Mouse (Mus musculus) heart, postnatal 0 days (tissue): ENCODE measurements around the gene D630003M21Rik. TPM values are rescaled to one million over a fixed set of nuclear protein-coding genes. Genes with fewer than 3 reads are reported as not detected.

ENCODE experiments used
- ATAC-seq: fragments of 200-750 bp; cut with Nextera tagmentation; 2 replicates; pipeline ENCODE4 v1.8.0; 2017; ENCODE audit warnings: low read depth, moderate number of reproducible peaks, moderate library complexity; ENCODE audit not compliant: insufficient read depth
- DNase-seq: peaks from one replicate; pipeline ENCODE4 v3.0.0-alpha.2; 2016; ENCODE audit warnings: low spot score
- H3K27ac ChIP-seq: fragments of 300-500 bp; sonication (generic); 2 replicates; pipeline ENCODE4 v1.5.1; 2014; ENCODE audit warnings: low read depth, mild to moderate bottlenecking
- H3K27me3 ChIP-seq: fragments of 300-500 bp; sonication (generic); 2 replicates; pipeline ENCODE4 v1.6.1; 2014; ENCODE audit warnings: low read length, mixed read lengths; ENCODE audit not compliant: control insufficient read depth, insufficient read depth
- H3K36me3 ChIP-seq: fragments of 300-500 bp; sonication (generic); replicated peaks from 2 replicates; pipeline ENCODE4 v1.6.1; 2014; ENCODE audit warnings: low read length, mixed read lengths; ENCODE audit not compliant: control insufficient read depth, insufficient read depth
- H3K4me1 ChIP-seq: fragments of 300-500 bp; sonication (generic); 2 replicates; pipeline ENCODE4 v1.6.1; 2014; ENCODE audit warnings: antibody characterized with exemption; ENCODE audit not compliant: control insufficient read depth, insufficient read depth
- H3K4me2 ChIP-seq: fragments of 300-500 bp; sonication (generic); 2 replicates; pipeline ENCODE4 v1.6.1; 2014; ENCODE audit warnings: low read depth, mild to moderate bottlenecking, low read length, moderate library complexity
- H3K4me3 ChIP-seq: fragments of 300-500 bp; sonication (generic); 2 replicates; pipeline ENCODE4 v1.5.1; 2014; ENCODE audit warnings: low read depth, low read length
- H3K9ac ChIP-seq: fragments of 300-500 bp; sonication (generic); replicated peaks from 2 replicates; pipeline ENCODE4 v1.6.1; 2014; ENCODE audit warnings: low read depth, low read length, mixed read lengths
- H3K9me3 ChIP-seq: fragments of 300-500 bp; sonication (generic); replicated peaks from 2 replicates; pipeline ENCODE4 v1.6.1; 2016; ENCODE audit warnings: low read length; ENCODE audit not compliant: control insufficient read depth
- CTCF ChIP-seq: IDR thresholded peaks from 2 replicates; pipeline ENCODE4 v1.5.1; 2016; ENCODE audit warnings: antibody characterized with exemption, control low read depth, low read depth
- EP300 ChIP-seq: IDR thresholded peaks from 2 replicates; pipeline ENCODE4 v1.6.1; 2016; ENCODE audit warnings: antibody characterized with exemption, low read depth
- WGBS: fragments of 180-500 bp; shearing (Covaris S2); extraction: QIAGEN DNeasy Blood & Tissue Kit; methylation state at CpG from one replicate; pipeline ENCODE4 v1.1.7; 2014; 5-methylcytosine and 5-hydroxymethylcytosine counted together
- polyA plus RNA-seq: library from polyadenylated mRNA; unstranded; fragments of >200 nt; fragmentation: Nextera tagmentation; extraction: Ambion mirVana; gene quantifications from 2 replicates; pipeline ENCODE4 v1.2.1, GENCODE M21; 2015
- total RNA-seq: library from RNA; depleted of rRNA; stranded (reverse); fragments of >200 nt; gene quantifications from 2 replicates; pipeline ENCODE4 v1.2.3, GENCODE M21; 2014; ENCODE audit warnings: low replicate concordance

Gene D630003M21Rik
- total and polyA plus RNA-seq, 2 experiments from 2014 or later = 2.1 to 2.4 TPM

DNA sequence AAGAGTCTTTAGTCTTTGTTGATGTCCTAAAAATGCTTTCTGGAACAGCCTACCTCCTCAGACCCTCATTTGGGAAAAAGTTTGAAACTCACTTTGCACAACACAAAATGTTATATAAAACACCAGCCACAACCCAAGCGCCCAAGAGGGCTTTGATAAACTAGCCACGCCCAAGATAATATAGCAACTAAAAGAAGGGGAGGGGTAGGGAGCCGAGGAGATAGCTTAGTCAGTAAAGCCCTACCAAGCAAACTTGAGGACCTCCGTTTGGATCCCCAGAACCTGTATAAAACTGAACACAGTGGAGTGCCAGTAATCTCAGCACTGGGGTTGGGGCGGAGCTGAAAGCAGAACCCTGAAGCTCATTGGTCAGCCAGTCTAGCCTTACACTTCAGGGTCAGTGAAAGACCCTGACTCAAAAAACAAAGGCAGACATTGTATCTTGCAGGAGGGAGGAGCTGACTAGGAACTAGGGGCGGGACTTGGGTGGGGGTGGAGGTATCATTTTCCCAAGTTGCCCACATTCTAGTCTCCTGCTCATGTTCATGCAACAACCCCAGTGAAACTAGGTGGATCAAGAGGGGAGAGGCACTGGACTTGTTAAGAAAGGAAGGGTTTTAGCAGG is 76.2 kb downstream of the D630003M21Rik start:
- no peak overlapping the region for H3K4me3 ChIP-seq
- no peak overlapping the region for H3K4me2 ChIP-seq
- TF ChIP-seq EP300 (no peak), CTCF (no peak)
- DNase-seq (no peak), ATAC-seq (0 out of 2 replicates have a peak, but pooled peaks have one; percentile 17)
- 49% methylated on average over 6 of the region's 6 CpGs for WGBS
- H3K4me1 ChIP-seq = peaks cover 21% of the 10 kb centered on the region; the same call in 1 of the 2 replicates
- no peaks in the 10 kb centered on the region for H3K27me3 ChIP-seq
- H3K9me3 ChIP-seq = peaks cover 6% of the 10 kb centered on the region; the same call in 1 of the 2 replicates
- no peaks in the 10 kb centered on the region for H3K36me3 ChIP-seq
- H3K27ac ChIP-seq = no peak overlapping the region
- H3K9ac ChIP-seq = no peak overlapping the region

DNA sequence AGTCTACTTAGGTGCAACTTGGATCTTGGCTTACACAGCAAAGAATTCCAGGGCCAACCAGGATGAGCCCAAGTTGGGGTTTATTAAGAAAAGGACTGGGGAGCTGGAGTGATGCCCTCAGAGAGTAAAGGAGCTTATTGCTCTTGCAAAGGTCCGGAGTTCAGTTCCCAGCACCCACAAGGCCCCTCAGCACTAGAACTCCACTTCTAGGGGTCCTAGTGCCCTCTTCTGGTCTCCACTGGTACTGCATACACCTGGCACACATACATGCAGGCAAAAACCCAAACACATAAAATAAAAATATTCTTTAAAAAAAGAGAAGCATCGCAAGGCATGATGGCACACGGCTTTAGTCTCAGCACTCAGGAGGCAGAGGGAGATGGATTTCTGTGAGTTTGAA is 77.9 kb downstream of the D630003M21Rik start:
- peaks cover 6% of the 10 kb centered on the region; the same call in 1 of the 2 replicates for H3K9me3 ChIP-seq
- no peak overlapping the region for H3K27ac ChIP-seq
- DNase-seq = no peak
- no peak overlapping the region for H3K4me3 ChIP-seq
- WGBS = 96% methylated on average over 3 of the region's 3 CpGs
- no peak overlapping the region for H3K9ac ChIP-seq
- H3K36me3 ChIP-seq = no peaks in the 10 kb centered on the region
- no peaks in the 10 kb centered on the region for H3K27me3 ChIP-seq
- peaks cover 21% of the 10 kb centered on the region; the same call in 1 of the 2 replicates for H3K4me1 ChIP-seq
- TF ChIP-seq CTCF (peak; percentile 23; the same call in 1 of the 2 replicates), EP300 (no peak)
- no peak for ATAC-seq
- H3K4me2 ChIP-seq = no peak overlapping the region

DNA sequence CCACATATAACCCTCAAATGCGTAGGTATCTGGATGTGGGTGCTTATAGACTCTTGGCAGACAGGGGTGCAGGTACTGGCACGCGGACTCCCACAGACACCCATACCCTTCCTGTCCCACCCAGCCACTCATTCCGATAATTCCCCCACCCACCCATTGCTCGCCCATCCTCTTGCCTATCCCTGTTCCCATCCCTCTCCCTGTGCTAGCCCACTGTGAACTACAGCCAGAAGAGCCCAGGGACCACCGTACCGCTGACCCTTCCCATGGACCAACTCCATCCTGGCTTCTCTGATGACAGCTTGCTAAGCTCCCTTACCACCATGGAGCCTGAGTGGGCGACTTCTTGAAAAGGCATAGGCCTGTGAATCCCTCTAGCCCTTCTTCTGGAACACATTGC is 82.1 kb downstream of the D630003M21Rik start:
- Histone ChIP-seq H3K27me3 (no peaks in the 10 kb centered on the region), H3K4me1 (peaks cover 27% of the 10 kb centered on the region), H3K36me3 (peaks cover 9% of the 10 kb centered on the region), H3K9ac (no peak overlapping the region), H3K27ac (no peak overlapping the region), H3K4me3 (no peak overlapping the region), H3K4me2 (no peak overlapping the region), H3K9me3 (peaks cover 6% of the 10 kb centered on the region; the same call in 1 of the 2 replicates)
- TF ChIP-seq CTCF (no peak), EP300 (no peak)
- DNase-seq (no peak), ATAC-seq (no peak)
- 91% methylated on average over 8 of the region's 8 CpGs for WGBS

DNA sequence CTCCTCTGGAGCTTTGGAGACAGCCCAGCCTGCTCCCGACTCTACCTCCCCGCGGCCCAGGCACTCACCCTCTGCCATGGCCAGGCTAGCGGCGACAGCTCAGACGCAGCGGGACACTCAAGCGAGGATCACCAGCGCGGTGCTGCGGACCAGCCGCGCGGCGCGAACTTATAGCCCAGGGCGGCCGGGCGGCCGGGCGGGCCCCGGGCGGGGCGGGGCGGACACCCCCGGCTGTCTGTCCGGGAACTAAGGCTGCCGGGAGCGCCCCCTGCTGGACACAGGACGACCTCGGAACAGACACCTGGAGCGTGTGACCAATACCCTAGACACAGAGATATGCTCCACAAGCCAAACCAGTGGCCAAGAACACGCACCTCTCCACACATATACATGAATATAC is 82.8 kb downstream of the D630003M21Rik start, which contains the start of gene Tgm2:
Tgm2 (minus strand) TSS at position 214 of the 400 bp plus-strand sequence.
- DNase-seq (peak; percentile 79), ATAC-seq (peak; percentile 73)
- TF ChIP-seq CTCF (peak; percentile 62), EP300 (no peak)
- peak within 1 kb of the TSS; percentile 67 for H3K9ac ChIP-seq
- WGBS = under 1% methylated on average over 31 of the region's 33 CpGs
- peaks cover 9% of the 10 kb centered on the region for H3K36me3 ChIP-seq
- peaks cover 5% of the 10 kb centered on the region; the same call in 1 of the 2 replicates for H3K9me3 ChIP-seq
- no peaks in the 10 kb centered on the region for H3K27me3 ChIP-seq
- peak within 1 kb of the TSS; percentile 96 for H3K27ac ChIP-seq
- H3K4me3 ChIP-seq = peak within 1 kb of the TSS; percentile 54
- H3K4me2 ChIP-seq = peak within 1 kb of the TSS; percentile 76
- peaks cover 34% of the 10 kb centered on the region for H3K4me1 ChIP-seq

DNA sequence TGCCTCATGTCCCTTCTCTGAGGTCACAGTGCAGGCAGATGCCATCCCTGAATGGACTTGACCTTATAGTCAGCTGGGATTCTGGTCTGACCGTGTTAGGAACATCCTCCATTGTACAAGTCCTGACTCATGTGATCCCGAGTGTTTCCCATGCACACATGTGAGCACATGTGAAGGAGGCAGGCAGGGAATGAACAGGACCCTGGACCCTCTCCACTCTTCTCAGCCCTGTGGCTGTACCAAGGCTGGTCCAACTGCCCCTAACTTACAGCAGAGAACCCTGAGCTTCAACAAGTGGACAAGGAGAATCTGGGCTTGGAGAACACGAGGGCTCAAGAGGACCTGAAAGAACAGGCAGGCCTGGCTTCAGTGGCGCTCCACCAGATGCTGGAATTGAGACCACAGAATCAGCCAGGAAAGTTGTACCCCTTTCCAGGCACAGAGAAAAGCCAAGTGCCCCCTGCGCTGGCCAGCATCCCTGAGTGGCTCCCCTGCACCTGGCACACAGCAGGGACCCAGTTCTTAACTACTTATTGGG is 83.4 kb downstream of the D630003M21Rik start:
- peak overlapping the region; percentile 67 for H3K9ac ChIP-seq
- peak overlapping the region; percentile 76 for H3K4me2 ChIP-seq
- H3K9me3 ChIP-seq = no peaks in the 10 kb centered on the region
- no peak for DNase-seq
- no peak for ATAC-seq
- TF ChIP-seq CTCF (no peak), EP300 (no peak)
- peak overlapping the region; percentile 96 for H3K27ac ChIP-seq
- WGBS = 15% methylated on average over 5 of the region's 5 CpGs
- H3K27me3 ChIP-seq = no peaks in the 10 kb centered on the region
- peak overlapping the region; percentile 54 for H3K4me3 ChIP-seq
- peaks cover 39% of the 10 kb centered on the region for H3K4me1 ChIP-seq
- H3K36me3 ChIP-seq = peaks cover 9% of the 10 kb centered on the region
